Mouse (Mus musculus) limb, embryonic 10.5 days (tissue): ENCODE results near the gene Pde6d. TPM values are rescaled to one million over a fixed set of nuclear protein-coding genes. Genes with fewer than 3 reads are reported as not detected.
A peak's percentile ranks its signal among the peaks of the same experiment; 100 is the strongest.
"Not testable (repeated sequence)": the region's sequence is repeated elsewhere in the genome, so short reads cannot be mapped to it uniquely, and the experiment has no call there.

Source experiments
- DNase-seq: peaks from one replicate; pipeline ENCODE4 v3.0.0-alpha.2; 2017; ENCODE audit warnings: low spot score
- H3K27ac ChIP-seq: fragments of 300-500 bp; sonication (generic); 2 replicates; pipeline ENCODE4 v1.5.1; 2016; ENCODE audit warnings: mild to moderate bottlenecking
- H3K27me3 ChIP-seq: fragments of 300-500 bp; sonication (generic); 2 replicates; pipeline ENCODE4 v1.6.1; 2016; ENCODE audit warnings: low read depth, mild to moderate bottlenecking; ENCODE audit not compliant: poor library complexity, severe bottlenecking
- H3K36me3 ChIP-seq: fragments of 300-500 bp; sonication (generic); 2 replicates; pipeline ENCODE4 v1.6.1; 2016; ENCODE audit warnings: mild to moderate bottlenecking, moderate library complexity
- H3K4me1 ChIP-seq: fragments of 300-500 bp; sonication (generic); 2 replicates; pipeline ENCODE4 v1.6.1; 2016
- H3K4me3 ChIP-seq: fragments of 300-500 bp; sonication (generic); 2 replicates; pipeline ENCODE4 v1.5.1; 2016; ENCODE audit warnings: mild to moderate bottlenecking, moderate library complexity
- H3K9me3 ChIP-seq: fragments of 300-500 bp; sonication (generic); replicated peaks from 2 replicates; pipeline ENCODE4 v1.6.1; 2016; ENCODE audit warnings: mild to moderate bottlenecking
- WGBS: fragments of 180-500 bp; shearing (Covaris S2); methylation state at CpG from one replicate; pipeline ENCODE4 v1.1.7; 2016; 5-methylcytosine and 5-hydroxymethylcytosine counted together
- polyA plus RNA-seq: library from polyadenylated mRNA; unstranded; fragments of >200 nt; fragmentation: Nextera tagmentation; extraction: Ambion mirVana; gene quantifications from 2 replicates; pipeline ENCODE4 v1.2.1, GENCODE M21; 2016

The Pde6d gene
- polyA plus RNA-seq, 1 experiment from 2014 or later = 74.6 TPM

DNA sequence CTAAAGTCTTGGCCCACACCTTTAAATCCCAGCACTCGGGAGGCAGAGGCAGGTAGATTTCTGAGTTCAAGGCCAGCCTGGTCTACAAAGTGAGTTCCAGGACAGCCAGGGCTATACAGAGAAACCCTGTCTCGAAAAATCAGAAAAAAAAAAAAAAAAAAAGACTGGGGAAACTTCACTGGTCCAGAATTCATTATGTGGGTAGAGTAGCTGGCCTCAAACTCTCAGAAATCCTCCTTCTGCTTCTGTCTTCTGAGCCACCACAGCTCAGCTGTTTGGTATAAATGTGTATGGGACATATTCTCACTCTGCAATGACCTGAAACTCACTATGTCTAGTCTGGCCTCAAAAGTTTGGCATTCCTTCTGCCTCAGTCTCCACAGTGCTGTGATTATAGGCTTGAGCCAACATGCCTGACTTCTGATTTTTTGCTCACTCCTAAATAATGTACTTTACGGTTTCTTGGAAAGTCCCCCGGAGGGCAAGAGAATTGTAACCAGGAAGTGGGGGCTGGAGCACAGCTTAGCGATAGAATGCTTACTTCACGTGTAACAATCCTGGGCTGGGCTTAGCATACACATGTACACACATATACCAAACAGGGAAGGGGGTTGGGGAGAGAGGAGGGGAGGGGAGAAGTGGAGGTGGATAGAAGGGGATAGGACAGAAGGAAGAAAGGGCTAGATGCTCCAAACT lies 66.6 kb downstream of the Pde6d start:
- WGBS = 77% methylated on average over 6 of the region's 6 CpGs

DNA sequence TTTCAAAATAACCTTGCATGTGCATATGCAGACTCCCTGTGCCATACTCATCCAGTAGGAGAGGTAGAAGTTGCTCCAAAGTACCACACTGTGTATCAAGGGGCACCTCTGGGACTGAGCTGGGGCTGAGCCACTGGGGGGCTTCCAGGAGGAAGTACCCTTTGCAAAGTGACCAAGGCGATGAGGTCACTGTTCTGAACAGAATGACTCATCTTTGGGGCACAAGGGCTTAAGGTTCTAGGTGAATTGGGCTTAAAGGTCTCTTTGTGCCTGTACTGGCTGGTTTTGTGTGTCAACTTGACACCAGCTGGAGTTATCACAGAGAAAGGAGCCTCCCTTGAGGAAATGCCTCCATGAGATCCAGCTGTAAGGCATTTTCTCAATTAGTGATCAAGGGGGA lies 69.4 kb downstream of the Pde6d start:
- not testable (repeated sequence) for H3K36me3 ChIP-seq, DNase-seq, H3K4me3 ChIP-seq, H3K27ac ChIP-seq, H3K27me3 ChIP-seq, H3K9me3 ChIP-seq
- H3K4me1 ChIP-seq = peaks cover 33% of the 10 kb centered on the region
- WGBS = 82% methylated on average over 1 of the region's 1 CpGs

More for the DNA sequence above, 66.6 kb downstream of the Pde6d start:
- Histone ChIP-seq H3K36me3 (no peaks in the 10 kb centered on the region), H3K27me3 (no peaks in the 10 kb centered on the region), H3K9me3 (no peaks in the 10 kb centered on the region), H3K4me1 (peaks cover 24% of the 10 kb centered on the region), H3K27ac (no peak overlapping the region), H3K4me3 (no peak overlapping the region)
- no peak for DNase-seq

DNA sequence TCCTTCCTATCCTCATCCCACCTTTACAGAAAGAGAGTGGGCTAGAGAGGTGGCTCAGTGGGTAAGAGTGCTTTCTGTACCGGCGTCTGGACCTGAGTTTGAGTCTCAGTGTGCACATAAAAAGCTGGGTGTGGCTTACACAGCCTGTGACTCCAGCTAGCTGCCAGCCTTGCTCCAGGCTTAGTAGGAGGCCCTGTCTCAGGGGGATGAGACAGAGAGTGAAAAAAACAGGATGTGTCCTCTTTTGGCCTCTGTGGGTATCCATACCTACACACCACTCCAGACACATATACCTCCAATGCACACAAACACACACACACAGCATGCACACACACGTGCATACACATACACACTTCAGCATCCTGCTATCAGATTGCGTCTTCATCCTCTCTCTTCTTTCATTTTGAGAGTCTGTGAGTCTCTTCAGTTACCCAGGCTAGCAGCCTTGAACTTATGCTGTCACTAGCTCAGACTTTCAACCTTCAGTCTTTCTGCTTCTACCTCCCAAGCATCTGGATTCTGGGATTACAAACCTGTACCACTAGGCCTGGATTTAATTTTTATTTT lies 70.2 kb downstream of the Pde6d start:
- 90% methylated on average over 4 of the region's 4 CpGs for WGBS
- Histone ChIP-seq H3K4me3 (no peak overlapping the region), H3K27me3 (no peaks in the 10 kb centered on the region), H3K9me3 (no peaks in the 10 kb centered on the region), H3K27ac (peak overlapping the region; percentile 94; the same call in 1 of the 2 replicates), H3K36me3 (no peaks in the 10 kb centered on the region), H3K4me1 (peaks cover 38% of the 10 kb centered on the region)
- no peak for DNase-seq

DNA sequence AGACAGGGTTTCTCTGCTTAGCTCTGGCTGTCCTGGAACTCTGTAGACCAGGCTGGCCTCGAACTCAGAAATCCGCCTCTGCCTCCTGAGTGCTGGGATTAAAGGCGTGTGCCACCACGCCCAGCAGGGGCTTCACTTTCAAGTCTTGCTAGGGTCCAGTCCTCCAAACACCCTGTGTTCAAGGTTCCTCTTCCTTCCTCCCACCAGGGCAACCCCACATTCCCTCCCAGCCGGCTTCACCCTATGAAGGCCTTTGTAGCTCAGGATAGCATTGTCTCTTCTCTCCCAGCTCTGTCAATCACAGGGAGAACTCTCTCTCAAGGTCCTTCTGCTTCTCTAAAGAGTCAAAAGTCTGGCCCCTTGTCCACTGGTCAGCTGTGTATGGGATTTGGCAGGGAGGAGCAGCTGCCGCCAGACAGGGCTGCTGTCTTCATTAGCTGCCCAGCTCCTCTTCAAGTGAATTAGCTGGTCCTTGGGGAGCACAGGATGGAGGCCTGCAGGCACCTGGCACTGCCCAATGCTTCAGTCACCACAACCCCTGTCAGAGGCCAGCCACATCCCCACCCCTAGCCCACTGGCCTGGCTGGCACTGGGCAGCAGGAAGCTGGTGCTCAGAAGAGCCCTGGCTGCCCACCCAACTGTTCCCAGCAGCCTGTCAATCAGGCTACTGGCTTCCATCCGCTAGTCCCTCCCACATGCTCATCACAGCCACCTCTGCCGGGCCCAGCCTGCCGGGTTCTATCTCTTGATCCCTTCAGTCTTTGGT lies 71.6 kb downstream of the Pde6d start:
- DNase-seq = no peak
- Histone ChIP-seq H3K9me3 (no peaks in the 10 kb centered on the region), H3K4me1 (peaks cover 48% of the 10 kb centered on the region), H3K4me3 (no peak overlapping the region), H3K27me3 (no peaks in the 10 kb centered on the region), H3K36me3 (no peaks in the 10 kb centered on the region), H3K27ac (peak overlapping the region; percentile 94)
- WGBS = 60% methylated on average over 9 of the region's 9 CpGs

DNA sequence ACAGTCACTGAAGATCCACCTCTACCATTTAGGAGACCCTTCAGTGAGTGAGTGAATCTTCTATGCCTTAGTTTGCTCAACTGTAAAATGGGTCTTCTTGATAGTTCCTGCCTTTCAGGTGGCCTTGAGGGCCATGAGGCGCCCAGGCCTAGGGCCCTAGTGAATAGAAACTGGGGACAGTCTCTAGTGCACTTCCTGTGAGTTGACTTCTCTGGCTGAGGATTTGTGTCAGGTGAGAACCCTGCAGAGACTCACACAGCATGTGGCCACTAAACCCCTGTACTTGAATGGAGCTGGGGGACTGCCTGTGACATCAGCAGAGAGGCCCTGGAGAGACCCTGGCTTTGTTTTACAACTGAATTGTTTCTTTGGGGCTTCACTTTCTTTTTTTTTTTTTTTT lies 72.2 kb downstream of the Pde6d start:
- Histone ChIP-seq H3K36me3 (no peaks in the 10 kb centered on the region), H3K27ac (peak overlapping the region; percentile 94; the same call in 1 of the 2 replicates), H3K27me3 (no peaks in the 10 kb centered on the region), H3K9me3 (no peaks in the 10 kb centered on the region), H3K4me1 (peaks cover 53% of the 10 kb centered on the region), H3K4me3 (no peak overlapping the region)
- 96% methylated on average over 1 of the region's 1 CpGs for WGBS
- DNase-seq = no peak

DNA sequence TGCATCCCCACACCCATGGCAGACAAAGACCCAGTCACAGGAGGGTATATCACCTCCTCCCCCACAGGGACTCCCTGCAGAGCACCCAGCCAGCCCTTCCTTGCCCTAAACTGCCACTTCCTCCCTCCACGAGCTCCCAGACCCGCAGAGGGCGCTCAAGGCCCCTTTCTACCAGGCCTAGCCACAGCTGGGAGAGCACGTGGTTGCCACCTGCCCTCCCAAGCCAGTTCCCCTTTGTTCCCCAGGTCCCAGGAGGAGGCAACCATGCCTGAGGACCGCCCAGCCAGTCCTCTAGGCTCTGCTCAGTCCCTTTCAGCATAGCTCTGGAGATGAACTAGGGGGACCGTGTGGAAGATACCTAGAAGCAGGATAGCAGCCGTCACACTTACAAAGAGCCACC lies 73.0 kb downstream of the Pde6d start:
- Histone ChIP-seq H3K27ac (peak overlapping the region; percentile 94), H3K4me3 (peak overlapping the region; percentile 18; the same call in 1 of the 2 replicates), H3K4me1 (peaks cover 61% of the 10 kb centered on the region), H3K27me3 (no peaks in the 10 kb centered on the region), H3K9me3 (no peaks in the 10 kb centered on the region), H3K36me3 (no peaks in the 10 kb centered on the region)
- WGBS = 10% methylated on average over 7 of the region's 7 CpGs
- DNase-seq = peak; percentile 96

DNA sequence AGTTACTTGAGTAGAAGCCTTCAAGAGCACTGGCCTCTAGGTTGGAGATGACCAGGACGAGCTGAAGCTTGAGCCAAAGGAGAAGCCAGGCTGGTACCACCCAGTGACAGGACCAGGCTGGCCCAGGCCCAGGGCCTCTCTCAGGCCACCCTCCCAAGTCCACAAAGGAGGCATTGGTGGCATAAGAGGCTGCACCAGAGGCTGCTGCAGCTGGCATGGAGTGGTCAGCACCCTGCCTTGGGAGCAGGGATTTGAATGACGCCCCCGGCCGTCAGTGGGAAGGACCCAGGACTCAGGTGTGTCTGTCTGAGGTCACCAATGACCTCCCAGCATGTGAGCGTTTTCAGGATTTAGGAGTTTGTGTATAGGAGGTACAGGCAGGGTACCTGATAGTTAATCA lies 74.6 kb downstream of the Pde6d start:
- Histone ChIP-seq H3K9me3 (no peaks in the 10 kb centered on the region), H3K4me3 (no peak overlapping the region), H3K36me3 (no peaks in the 10 kb centered on the region), H3K4me1 (peaks cover 73% of the 10 kb centered on the region), H3K27me3 (no peaks in the 10 kb centered on the region), H3K27ac (peak overlapping the region; percentile 94)
- 89% methylated on average over 5 of the region's 5 CpGs for WGBS
- no peak for DNase-seq

DNA sequence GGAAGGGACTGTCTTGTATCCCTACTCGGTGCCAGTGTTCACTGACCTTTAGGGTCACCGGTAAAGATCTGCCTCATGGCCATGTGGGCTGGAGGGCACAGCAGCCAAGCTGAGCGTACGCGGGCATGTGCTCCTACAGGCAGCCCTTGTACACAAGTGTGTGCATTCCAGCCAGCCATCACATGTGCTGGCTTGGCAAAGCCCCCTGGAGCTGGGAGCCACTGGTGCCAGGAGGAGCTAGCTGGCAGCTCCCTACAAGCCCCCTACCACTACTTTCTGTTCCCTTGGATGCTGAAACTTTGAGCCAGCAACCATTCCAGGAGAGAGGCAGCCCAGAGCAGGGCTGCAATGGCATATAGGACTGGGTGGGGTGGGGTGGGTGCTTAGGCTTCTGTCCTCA lies 76.0 kb downstream of the Pde6d start:
- peaks cover 78% of the 10 kb centered on the region for H3K4me1 ChIP-seq
- peak overlapping the region; percentile 81 for H3K27ac ChIP-seq
- no peaks in the 10 kb centered on the region for H3K9me3 ChIP-seq
- peak; percentile 33 for DNase-seq
- WGBS = 90% methylated on average over 5 of the region's 5 CpGs
- no peaks in the 10 kb centered on the region for H3K27me3 ChIP-seq
- no peak overlapping the region for H3K4me3 ChIP-seq
- no peaks in the 10 kb centered on the region for H3K36me3 ChIP-seq

DNA sequence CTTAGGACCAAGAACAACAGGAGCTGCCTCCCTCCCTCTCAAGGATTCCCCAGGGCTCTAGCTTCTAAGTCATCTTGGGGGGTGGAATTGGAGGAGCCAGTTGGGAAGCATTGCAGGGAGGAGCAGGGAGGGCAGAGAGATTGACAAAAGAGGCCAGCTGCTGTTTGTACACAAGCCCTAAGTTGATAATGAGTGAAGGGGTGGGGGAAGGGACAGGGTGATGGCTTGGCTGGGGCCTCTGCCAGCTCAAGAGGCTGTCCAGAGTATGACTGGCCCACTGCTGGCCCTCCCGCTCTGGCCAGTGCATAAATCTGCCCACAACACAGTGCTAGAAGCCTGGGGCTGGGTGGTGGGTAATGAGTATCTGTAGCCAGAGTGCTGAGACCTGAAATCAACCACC lies 77.0 kb downstream of the Pde6d start:
- Histone ChIP-seq H3K4me3 (peak overlapping the region; percentile 52), H3K4me1 (peaks cover 78% of the 10 kb centered on the region), H3K27ac (peak overlapping the region; percentile 99), H3K36me3 (no peaks in the 10 kb centered on the region), H3K27me3 (no peaks in the 10 kb centered on the region), H3K9me3 (no peaks in the 10 kb centered on the region)
- peak; percentile 47 for DNase-seq
- 21% methylated on average over 1 of the region's 1 CpGs for WGBS

DNA sequence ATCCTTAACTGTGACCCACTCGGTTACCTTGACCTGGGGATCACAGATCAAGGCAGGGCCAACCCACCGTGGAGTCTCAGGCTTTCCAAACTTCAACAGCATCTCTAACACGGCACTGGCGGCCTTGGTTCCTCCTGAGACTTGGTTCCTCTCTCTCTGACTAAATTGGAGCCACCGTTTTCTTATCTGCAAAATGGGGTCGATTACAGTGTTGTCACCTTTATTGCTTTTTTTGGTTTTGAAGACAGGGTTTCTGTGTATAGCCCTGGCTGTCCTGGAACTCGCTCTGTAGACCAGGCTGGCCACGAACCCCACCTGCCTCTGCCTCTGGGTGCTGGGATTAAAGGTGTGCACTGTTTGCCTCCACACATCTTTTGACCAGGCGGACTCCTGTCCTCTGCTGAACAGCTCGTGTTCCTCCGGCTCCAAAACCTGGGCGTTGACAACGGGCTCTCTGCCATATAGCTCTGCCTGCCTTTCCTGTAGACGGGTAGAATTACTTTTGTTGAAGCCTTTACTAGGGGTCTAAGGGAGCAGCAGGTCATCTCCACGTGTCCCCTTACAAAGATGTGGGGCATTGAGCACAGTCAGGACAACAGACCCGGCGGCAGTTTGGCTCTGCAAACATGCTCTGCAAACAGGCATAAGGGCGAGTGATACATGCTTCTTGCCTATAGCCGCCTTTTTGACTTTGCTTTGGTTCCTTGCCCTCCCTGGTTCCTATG lies 77.6 kb downstream of the Pde6d start:
- WGBS = 22% methylated on average over 19 of the region's 19 CpGs
- DNase-seq = peak; percentile 58
- H3K4me1 ChIP-seq = peaks cover 81% of the 10 kb centered on the region

DNA sequence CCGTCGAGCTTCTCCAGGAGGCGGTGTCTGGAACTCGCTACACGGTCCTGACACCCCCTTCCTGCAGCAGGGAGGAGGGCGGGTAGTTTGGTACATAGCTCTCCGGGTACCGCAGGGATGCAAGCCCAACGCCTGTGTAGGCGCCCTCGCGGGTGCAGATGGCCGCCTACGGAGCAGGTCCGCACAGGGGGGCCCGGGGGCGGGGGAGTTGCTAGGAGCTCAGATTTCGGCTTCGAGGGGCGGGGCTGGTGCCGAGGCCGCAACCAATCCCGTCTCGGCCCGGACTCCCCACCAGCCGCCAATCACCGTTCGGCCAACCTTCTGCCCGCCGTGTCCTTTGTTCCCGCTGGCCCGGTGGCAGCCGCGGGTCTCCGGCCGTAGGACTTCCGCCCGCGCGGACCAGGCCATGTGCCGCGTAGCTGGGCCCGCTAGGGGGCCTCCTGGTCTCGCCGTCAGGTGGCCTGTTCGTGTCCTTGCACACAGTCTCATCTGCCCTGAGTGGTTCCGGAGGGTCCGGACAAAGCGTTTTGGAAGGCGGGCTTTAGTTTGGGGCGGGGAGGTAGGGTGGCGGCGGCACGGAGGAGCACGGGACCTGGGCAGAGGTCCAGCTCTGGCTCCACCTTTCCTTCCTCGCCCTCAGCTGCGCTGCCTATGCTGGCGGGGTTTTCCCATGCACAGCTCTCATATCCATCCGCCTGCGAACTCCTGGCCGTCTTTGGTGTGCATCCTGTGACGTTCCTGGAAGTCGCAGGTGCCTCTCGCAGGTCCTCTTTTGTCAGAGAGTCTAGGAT lies 78.3 kb downstream of the Pde6d start:
- Histone ChIP-seq H3K9me3 (no peaks in the 10 kb centered on the region), H3K27me3 (no peaks in the 10 kb centered on the region), H3K27ac (peak overlapping the region; percentile 99), H3K36me3 (no peaks in the 10 kb centered on the region), H3K4me3 (peak overlapping the region; percentile 52), H3K4me1 (peaks cover 77% of the 10 kb centered on the region)
- DNase-seq = peak; percentile 98
- WGBS = under 1% methylated on average over 64 of the region's 64 CpGs

More for the DNA sequence above, 77.6 kb downstream of the Pde6d start:
- Histone ChIP-seq H3K27ac (peak overlapping the region; percentile 99), H3K27me3 (no peaks in the 10 kb centered on the region), H3K4me3 (peak overlapping the region; percentile 52), H3K9me3 (no peaks in the 10 kb centered on the region), H3K36me3 (no peaks in the 10 kb centered on the region)

DNA sequence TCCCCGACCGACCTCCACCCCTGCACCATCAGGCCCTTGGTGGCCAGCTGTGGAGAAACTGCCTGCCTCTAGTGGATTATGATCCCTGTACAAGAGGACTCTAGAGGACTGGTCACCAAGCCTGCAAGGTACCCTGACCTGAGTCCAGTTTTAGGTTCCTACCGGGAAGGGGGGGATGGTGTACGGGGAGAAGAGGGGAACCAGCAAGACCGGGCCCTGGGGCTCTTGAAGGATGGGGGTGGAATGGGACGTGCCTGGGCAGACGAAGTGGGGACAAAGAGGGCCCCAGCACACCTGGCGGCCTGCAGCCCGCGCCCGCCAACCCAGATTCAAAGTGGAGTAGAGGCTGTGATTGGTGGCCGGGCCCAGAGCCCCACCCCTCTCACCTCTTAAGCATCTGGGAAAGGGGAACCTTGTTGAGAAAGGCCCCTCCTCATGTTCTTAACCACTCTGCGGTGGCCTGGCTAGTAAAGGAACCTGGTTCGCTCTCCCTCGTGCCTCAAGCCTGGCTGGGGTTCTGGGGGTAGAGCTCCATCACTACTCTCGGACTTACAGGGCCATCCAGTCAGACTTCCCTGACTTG lies 79.2 kb downstream of the Pde6d start:
- peak; percentile 91 for DNase-seq
- WGBS = 6% methylated on average over 16 of the region's 16 CpGs
- Histone ChIP-seq H3K4me3 (peak overlapping the region; percentile 52), H3K36me3 (no peaks in the 10 kb centered on the region), H3K4me1 (peaks cover 81% of the 10 kb centered on the region), H3K9me3 (no peaks in the 10 kb centered on the region), H3K27ac (peak overlapping the region; percentile 99), H3K27me3 (no peaks in the 10 kb centered on the region)
